Mouse (Mus musculus) heart, embryonic 12.5 days (tissue): ENCODE measurements around the gene Tent5b. TPM values are rescaled to one million over a fixed set of nuclear protein-coding genes. Genes with fewer than 3 reads are reported as not detected.

Experiments
- ATAC-seq: fragments of 200-750 bp; cut with Nextera tagmentation; 2 replicates; pipeline ENCODE4 v1.8.0; 2017; ENCODE audit warnings: moderate TSS enrichment, moderate library complexity; ENCODE audit not compliant: insufficient number of reproducible peaks, low FRiP score
- H3K27ac ChIP-seq: fragments of 300-500 bp; sonication (generic); 2 replicates; pipeline ENCODE4 v1.5.1; 2016; ENCODE audit warnings: mild to moderate bottlenecking, moderate library complexity; ENCODE audit not compliant: poor library complexity, severe bottlenecking
- H3K27me3 ChIP-seq: fragments of 300-500 bp; sonication (generic); replicated peaks from 2 replicates; pipeline ENCODE4 v1.6.1; 2016; ENCODE audit warnings: mild to moderate bottlenecking, moderate library complexity
- H3K36me3 ChIP-seq: fragments of 300-500 bp; sonication (generic); 2 replicates; pipeline ENCODE4 v1.6.1; 2016; ENCODE audit warnings: mild to moderate bottlenecking, moderate library complexity
- H3K4me1 ChIP-seq: fragments of 300-500 bp; sonication (generic); replicated peaks from 2 replicates; pipeline ENCODE4 v1.6.1; 2016; ENCODE audit warnings: mild to moderate bottlenecking
- H3K4me2 ChIP-seq: fragments of 300-500 bp; sonication (generic); 2 replicates; pipeline ENCODE4 v1.6.1; 2016; ENCODE audit warnings: mild to moderate bottlenecking, moderate library complexity
- H3K4me3 ChIP-seq: fragments of 300-500 bp; sonication (generic); 2 replicates; pipeline ENCODE4 v1.5.1; 2016; ENCODE audit warnings: mild to moderate bottlenecking
- H3K9ac ChIP-seq: fragments of 300-500 bp; sonication (generic); 2 replicates; pipeline ENCODE4 v1.6.1; 2016; ENCODE audit warnings: mild to moderate bottlenecking, moderate library complexity
- H3K9me3 ChIP-seq: fragments of 300-500 bp; sonication (generic); replicated peaks from 2 replicates; pipeline ENCODE4 v1.6.1; 2016; ENCODE audit warnings: mild to moderate bottlenecking, moderate library complexity
- WGBS: fragments of 180-500 bp; shearing (Covaris S2); methylation state at CpG from one replicate; pipeline ENCODE4 v1.1.7; 2016; 5-methylcytosine and 5-hydroxymethylcytosine counted together
- polyA plus RNA-seq: library from polyadenylated mRNA; unstranded; fragments of >200 nt; fragmentation: Nextera tagmentation; extraction: Ambion mirVana; gene quantifications from 2 replicates; pipeline ENCODE4 v1.2.1, GENCODE M21; 2016

Tent5b gene
- polyA plus RNA-seq, 1 experiment from 2014 or later = 0.88 TPM

DNA sequence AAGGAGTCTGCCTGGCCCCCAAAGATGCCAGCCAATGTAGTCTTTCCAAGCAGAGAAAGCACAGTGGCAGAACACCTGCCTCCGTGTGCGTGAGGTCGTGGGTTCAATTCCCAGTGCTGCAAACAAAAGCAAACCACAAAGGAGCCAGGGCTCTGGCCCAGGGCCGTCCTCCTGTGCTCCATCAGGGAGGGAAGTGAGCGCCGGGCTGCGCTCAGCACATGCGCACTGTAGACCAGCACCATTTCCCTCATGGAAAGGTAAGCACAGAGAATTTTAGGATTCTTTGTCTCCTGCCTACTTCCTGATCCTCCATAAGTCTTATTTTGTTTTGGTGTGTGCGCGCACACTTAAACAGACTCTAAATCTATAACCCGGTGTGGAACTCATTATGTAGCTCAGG lies 32.0 kb upstream of the Tent5b start:
- 78% methylated on average over 11 of the region's 11 CpGs for WGBS
- Histone ChIP-seq H3K36me3 (no peaks in the 10 kb centered on the region), H3K4me3 (no peak overlapping the region), H3K27ac (no peak overlapping the region), H3K4me2 (no peak overlapping the region), H3K27me3 (peaks cover 9% of the 10 kb centered on the region), H3K9ac (no peak overlapping the region), H3K9me3 (no peaks in the 10 kb centered on the region), H3K4me1 (peaks cover 8% of the 10 kb centered on the region; the same call in 1 of the 2 replicates)
- no peak for ATAC-seq

- H3K27ac ChIP-seq = no peak overlapping the region
- 73% methylated on average over 8 of the region's 8 CpGs for WGBS
- H3K36me3 ChIP-seq = no peaks in the 10 kb centered on the region
- H3K4me1 ChIP-seq = peaks cover 8% of the 10 kb centered on the region; the same call in 1 of the 2 replicates
- H3K4me3 ChIP-seq = no peak overlapping the region
- no peak overlapping the region for H3K9ac ChIP-seq
- no peak overlapping the region for H3K4me2 ChIP-seq
- ATAC-seq = no peak
- no peaks in the 10 kb centered on the region for H3K9me3 ChIP-seq
- H3K27me3 ChIP-seq = peaks cover 9% of the 10 kb centered on the region
These were observed 31.1 kb upstream of the Tent5b start for GRCm38 (mm10) chr4:133448708-133449388.

DNA sequence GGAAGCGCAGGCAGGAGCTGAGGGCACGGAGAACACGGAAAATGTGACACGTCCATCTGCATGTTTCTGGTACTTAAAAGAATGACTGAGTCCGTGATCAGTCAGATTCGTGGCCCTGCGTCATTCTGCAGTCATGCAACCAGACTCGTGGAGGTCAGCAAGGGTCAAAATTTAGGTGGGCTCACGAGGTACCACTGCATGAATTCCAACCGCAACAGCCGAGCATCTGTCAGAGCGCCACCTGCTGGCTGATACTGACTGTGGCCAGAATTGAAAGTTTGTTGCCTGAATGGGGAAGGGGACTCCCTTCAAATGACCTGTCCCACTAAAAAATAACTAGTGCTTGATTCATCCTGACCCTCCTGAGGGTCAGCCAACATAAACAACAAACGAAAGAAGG lies 30.2 kb upstream of the Tent5b start:
- peaks cover 9% of the 10 kb centered on the region for H3K27me3 ChIP-seq
- H3K9ac ChIP-seq = no peak overlapping the region
- 15% methylated on average over 13 of the region's 13 CpGs for WGBS
- no peaks in the 10 kb centered on the region for H3K9me3 ChIP-seq
- no peak overlapping the region for H3K4me3 ChIP-seq
- no peak overlapping the region for H3K27ac ChIP-seq
- H3K4me2 ChIP-seq = peak overlapping the region; percentile 26; the same call in 1 of the 2 replicates
- no peak for ATAC-seq
- H3K4me1 ChIP-seq = peaks cover 8% of the 10 kb centered on the region; the same call in 1 of the 2 replicates
- no peaks in the 10 kb centered on the region for H3K36me3 ChIP-seq

DNA sequence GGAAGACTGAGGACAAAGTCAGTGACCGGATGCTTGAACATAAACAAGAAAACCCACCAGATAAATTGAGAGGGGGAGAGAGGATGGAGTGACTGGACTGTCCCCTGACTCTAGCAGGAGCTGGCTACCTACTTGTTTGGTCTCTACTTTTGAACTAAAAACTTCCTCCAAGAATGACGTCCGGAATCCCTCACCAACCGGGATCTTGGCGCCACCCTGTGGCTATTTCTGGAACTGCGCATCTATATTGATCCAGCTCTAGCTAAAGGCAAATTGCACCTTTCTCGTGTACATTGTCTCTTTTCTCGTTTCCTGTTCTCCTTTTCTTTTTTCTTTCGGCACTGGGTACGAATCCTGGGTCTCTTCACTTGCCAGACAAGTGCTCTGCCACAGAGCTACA lies 28.4 kb upstream of the Tent5b start:
- H3K4me2 ChIP-seq = no peak overlapping the region
- peaks cover 8% of the 10 kb centered on the region; the same call in 1 of the 2 replicates for H3K4me1 ChIP-seq
- no peak overlapping the region for H3K4me3 ChIP-seq
- H3K36me3 ChIP-seq = no peaks in the 10 kb centered on the region
- ATAC-seq = no peak
- peaks cover 9% of the 10 kb centered on the region for H3K27me3 ChIP-seq
- H3K9me3 ChIP-seq = no peaks in the 10 kb centered on the region
- H3K9ac ChIP-seq = no peak overlapping the region
- H3K27ac ChIP-seq = no peak overlapping the region
- 11% methylated on average over 10 of the region's 10 CpGs for WGBS

DNA sequence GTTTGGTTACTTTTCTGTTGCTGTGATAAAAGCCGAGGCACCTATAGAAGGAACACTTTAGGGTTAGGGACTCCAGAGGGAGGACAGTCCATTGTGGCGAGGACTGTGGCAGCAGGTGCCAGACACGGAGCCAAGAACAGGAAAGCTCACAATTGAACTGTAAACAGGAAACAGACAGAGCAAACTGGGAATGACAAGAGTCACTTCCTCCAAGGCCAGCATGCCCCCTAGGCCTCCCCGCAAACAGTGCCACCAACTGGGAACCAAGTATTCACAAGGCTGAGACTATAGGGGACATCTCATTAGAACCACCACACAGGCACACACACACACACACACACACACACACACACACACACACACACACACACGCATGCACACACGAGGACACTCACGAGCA lies 27.5 kb upstream of the Tent5b start:
- H3K36me3 ChIP-seq = no peaks in the 10 kb centered on the region
- H3K27me3 ChIP-seq = peaks cover 9% of the 10 kb centered on the region
- no peak overlapping the region for H3K4me2 ChIP-seq
- H3K9me3 ChIP-seq = no peaks in the 10 kb centered on the region
- WGBS = 55% methylated on average over 7 of the region's 7 CpGs
- H3K4me3 ChIP-seq = no peak overlapping the region
- H3K9ac ChIP-seq = no peak overlapping the region
- H3K27ac ChIP-seq = no peak overlapping the region
- peaks cover 8% of the 10 kb centered on the region; the same call in 1 of the 2 replicates for H3K4me1 ChIP-seq
- no peak for ATAC-seq

- Histone ChIP-seq H3K36me3 (no peaks in the 10 kb centered on the region), H3K9ac (no peak overlapping the region), H3K9me3 (no peaks in the 10 kb centered on the region), H3K27me3 (no peaks in the 10 kb centered on the region), H3K27ac (no peak overlapping the region), H3K4me3 (no peak overlapping the region), H3K4me2 (no peak overlapping the region), H3K4me1 (peaks cover 22% of the 10 kb centered on the region)
- ATAC-seq = no peak
- WGBS = 57% methylated on average over 3 of the region's 3 CpGs
These were observed 21.9 kb upstream of the Tent5b start for GRCm38 (mm10) chr4:133458044-133458443.

DNA sequence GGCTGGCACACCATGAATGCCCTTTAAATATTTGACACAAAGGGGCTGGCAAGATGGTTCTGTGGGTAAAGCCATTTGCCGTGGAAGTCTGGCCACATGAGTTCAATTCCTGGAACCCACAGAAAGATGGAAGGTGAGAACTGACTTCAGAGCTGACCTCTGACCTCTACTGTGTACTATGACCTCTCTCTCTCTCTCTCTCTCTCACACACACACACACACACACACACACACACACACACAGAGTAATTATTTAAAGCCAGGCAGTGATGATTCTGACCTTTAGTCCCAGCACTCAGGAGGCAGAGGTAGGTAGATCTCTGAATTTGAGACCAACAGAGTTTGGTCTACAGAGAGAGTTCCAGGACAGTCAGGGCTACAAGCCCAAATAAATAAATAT lies 19.9 kb upstream of the Tent5b start:
- Histone ChIP-seq H3K4me2 (no peak overlapping the region), H3K9ac (no peak overlapping the region), H3K4me1 (peaks cover 38% of the 10 kb centered on the region), H3K4me3 (no peak overlapping the region), H3K36me3 (no peaks in the 10 kb centered on the region), H3K9me3 (no peaks in the 10 kb centered on the region), H3K27ac (no peak overlapping the region), H3K27me3 (no peaks in the 10 kb centered on the region)
- WGBS = 77% methylated on average over 1 of the region's 1 CpGs
- no peak for ATAC-seq

- H3K36me3 ChIP-seq = no peaks in the 10 kb centered on the region
- peaks cover 38% of the 10 kb centered on the region for H3K4me1 ChIP-seq
- no peak overlapping the region for H3K4me3 ChIP-seq
- H3K9ac ChIP-seq = no peak overlapping the region
- no peaks in the 10 kb centered on the region for H3K27me3 ChIP-seq
- no peak for ATAC-seq
- no peak overlapping the region for H3K4me2 ChIP-seq
- H3K9me3 ChIP-seq = no peaks in the 10 kb centered on the region
- WGBS = 40% methylated on average over 5 of the region's 5 CpGs
- H3K27ac ChIP-seq = no peak overlapping the region
These were observed 19.1 kb upstream of the Tent5b start for GRCm38 (mm10) chr4:133460796-133461325.

DNA sequence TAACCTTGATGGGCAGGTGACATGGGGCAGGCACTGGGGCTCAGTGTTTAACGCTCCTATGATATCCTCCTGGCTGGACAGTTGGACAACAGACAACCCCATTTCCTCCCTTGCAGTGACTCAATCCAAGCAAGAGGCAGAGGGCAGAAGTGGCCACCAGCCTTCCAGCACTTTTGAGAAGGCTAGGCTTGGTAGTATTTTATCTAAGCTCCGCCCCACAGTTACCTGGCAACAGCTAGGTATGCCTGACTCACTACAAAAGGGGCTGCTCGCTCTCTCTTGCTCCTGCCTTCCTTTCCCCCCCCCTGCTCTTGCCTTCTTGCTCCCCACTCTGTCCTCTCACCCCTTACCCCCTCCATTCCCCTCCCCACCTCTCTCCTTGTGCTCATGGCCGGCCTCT lies 18.6 kb upstream of the Tent5b start:
- H3K4me3 ChIP-seq = no peak overlapping the region
- no peak for ATAC-seq
- H3K27me3 ChIP-seq = no peaks in the 10 kb centered on the region
- H3K27ac ChIP-seq = no peak overlapping the region
- no peaks in the 10 kb centered on the region for H3K9me3 ChIP-seq
- H3K4me1 ChIP-seq = peaks cover 38% of the 10 kb centered on the region
- H3K36me3 ChIP-seq = no peaks in the 10 kb centered on the region
- H3K4me2 ChIP-seq = no peak overlapping the region
- WGBS = 58% methylated on average over 4 of the region's 4 CpGs
- no peak overlapping the region for H3K9ac ChIP-seq

DNA sequence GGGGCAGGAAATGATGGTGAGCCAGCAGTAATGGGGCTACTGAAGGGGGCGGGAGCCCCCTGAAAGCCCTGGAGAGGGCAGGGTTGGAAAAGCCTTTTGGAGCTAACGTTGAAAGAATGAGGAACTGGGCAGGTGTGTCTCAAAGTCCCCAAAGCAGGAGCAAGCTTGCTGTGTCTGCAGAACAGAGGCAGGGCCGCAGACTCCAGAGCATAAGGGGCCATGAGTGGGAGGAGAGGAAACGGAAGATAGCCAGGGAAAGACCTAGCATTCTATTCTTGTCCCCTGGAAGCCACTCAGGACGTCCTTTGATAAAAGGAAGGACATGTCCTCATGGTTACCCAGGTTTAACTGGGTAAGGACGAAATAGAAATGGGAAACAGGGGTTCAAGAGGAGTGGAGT lies 16.7 kb upstream of the Tent5b start:
- ATAC-seq = no peak
- peaks cover 38% of the 10 kb centered on the region for H3K4me1 ChIP-seq
- peak overlapping the region; percentile 1; the same call in 1 of the 2 replicates for H3K4me2 ChIP-seq
- 0 out of 2 replicates have a peak, but pooled peaks cover under 1% of the 10 kb centered on the region for H3K27me3 ChIP-seq
- H3K36me3 ChIP-seq = no peaks in the 10 kb centered on the region
- peak overlapping the region; percentile 51; the same call in 1 of the 2 replicates for H3K27ac ChIP-seq
- no peak overlapping the region for H3K9ac ChIP-seq
- H3K9me3 ChIP-seq = no peaks in the 10 kb centered on the region
- WGBS = 24% methylated on average over 6 of the region's 6 CpGs
- no peak overlapping the region for H3K4me3 ChIP-seq

DNA sequence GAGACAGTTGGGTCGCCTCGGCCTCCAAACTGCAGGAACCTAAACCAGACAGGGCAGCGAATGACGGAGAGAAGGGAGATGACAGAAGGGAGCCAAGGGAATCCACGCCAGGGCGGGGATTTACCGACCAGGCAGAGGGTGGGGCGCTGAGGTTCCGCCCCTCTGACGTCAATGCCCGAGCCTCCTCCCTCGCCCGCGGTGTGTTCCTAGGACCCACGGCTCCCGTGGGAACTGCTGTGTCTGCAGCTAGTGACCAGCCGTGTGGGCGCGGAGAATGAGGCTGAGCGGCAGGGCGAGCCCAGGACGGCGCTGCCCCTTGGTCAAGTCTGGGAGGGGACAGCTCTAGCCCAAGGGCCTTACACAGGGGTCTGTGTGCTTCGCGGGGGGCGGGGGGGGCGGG lies 11.9 kb upstream of the Tent5b start:
- Histone ChIP-seq H3K36me3 (no peaks in the 10 kb centered on the region), H3K9ac (peak overlapping the region; percentile 67), H3K4me1 (peaks cover 29% of the 10 kb centered on the region), H3K9me3 (no peaks in the 10 kb centered on the region; the same call in 1 of the 2 replicates), H3K27ac (no peak overlapping the region), H3K4me2 (peak overlapping the region; percentile 86), H3K4me3 (peak overlapping the region; percentile 54), H3K27me3 (peaks cover 16% of the 10 kb centered on the region)
- ATAC-seq = peak; percentile 56
- 0% methylated on average over 26 of the region's 27 CpGs for WGBS
